Mouse (Mus musculus) right cerebral cortex, adult 18-20 months (tissue): ENCODE data around the gene Olfr452.

ENCODE experiments used
- DNase-seq: peaks from one replicate; pipeline ENCODE4 v3.0.0; 2022; ENCODE audit warnings: mixed read lengths

Olfr452 gene

GRCm38 (mm10) chr6:42784793-42785192, at the start of gene Olfr452:
Gene Olfr452 (plus strand): TSS chr6:42785093.
- DNase-seq, result no peak

DNA sequence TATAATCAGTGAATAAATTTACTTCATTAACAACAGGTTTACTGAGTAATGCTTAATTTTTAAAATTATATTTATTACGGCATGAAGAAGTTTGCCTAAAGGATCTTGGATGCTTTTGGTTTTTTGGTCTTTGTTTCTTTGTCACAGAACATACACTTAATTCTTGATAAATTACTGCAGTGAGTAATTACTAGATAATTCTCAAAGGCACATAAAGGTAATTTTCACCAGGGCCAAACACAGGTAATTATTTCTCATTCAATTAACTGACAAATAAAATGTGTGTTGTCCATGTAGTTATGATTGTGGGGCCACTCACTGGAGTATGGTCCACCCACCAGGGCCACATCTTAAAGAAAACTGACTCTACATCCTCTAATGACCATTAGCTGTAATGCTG, 45.8 kb upstream of the Olfr452 start, which contains the start of gene Olfr453:
Gene Olfr453 (plus strand): TSS at position 301 of the 400 bp plus-strand sequence.
- DNase-seq, result no peak

- DNase-seq, result peak; percentile 24
Measured at GRCm38 (mm10) chr6:42742303-42742702, 42.6 kb upstream of the Olfr452 start.

GRCm38 (mm10) chr6:42747846-42748245, 37.0 kb upstream of the Olfr452 start:
- DNase-seq, result no peak

DNA sequence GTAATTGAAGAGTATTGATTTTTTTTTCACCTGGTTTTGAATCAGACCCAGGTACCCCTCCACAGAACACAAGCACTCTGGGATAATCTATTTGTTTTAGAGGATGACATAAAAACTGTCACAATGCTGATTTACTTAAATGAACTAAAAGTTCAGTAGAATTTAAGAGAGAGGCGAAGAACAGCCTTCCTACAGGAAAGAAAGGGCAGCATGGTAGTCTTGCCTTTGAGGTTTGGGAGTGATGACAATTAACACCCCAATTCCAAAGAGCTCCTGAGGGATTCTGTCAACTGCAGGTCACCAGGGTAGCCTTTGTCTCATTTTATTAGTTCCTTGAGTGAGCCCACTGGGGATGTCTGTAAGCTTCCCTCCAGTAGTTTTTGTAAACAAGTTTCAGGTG, 28.8 kb upstream of the Olfr452 start, which contains the start of gene Olfr38:
Gene Olfr38 (plus strand): TSS at position 301 of the 400 bp plus-strand sequence.
- no peak for DNase-seq

GRCm38 (mm10) chr6:42777066-42777465, 7.8 kb upstream of the Olfr452 start:
- DNase-seq, result no peak

DNA sequence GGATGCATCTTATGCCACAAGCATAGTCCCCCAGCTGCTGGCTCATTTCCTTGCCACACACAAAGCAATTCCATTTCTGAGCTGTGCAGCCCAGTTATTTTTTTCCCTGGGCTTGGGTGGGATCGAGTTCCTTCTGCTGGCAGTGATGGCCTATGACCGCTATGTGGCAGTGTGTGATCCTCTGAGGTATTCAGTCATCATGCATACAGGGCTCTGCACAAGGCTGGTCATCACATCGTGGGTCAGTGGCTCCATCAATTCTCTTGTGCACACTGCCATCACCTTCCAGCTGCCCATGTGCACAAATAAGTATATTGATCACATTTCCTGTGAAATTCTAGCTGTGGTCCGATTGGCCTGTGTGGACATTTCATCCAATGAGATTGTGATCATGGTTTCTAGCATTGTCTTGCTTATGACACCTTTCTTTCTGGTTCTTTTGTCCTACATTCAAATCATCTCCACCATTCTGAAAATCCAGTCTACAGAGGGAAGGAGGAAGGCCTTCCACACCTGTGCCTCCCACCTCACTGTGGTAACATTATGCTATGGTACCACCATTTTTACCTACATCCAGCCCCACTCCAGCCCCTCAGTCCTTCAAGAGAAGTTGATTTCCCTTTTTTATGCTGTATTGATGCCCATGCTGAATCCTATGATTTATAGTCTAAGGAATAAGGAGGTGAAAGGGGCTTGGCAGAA, 5.5 kb downstream of the Olfr452 start:
- no peak for DNase-seq

DNA sequence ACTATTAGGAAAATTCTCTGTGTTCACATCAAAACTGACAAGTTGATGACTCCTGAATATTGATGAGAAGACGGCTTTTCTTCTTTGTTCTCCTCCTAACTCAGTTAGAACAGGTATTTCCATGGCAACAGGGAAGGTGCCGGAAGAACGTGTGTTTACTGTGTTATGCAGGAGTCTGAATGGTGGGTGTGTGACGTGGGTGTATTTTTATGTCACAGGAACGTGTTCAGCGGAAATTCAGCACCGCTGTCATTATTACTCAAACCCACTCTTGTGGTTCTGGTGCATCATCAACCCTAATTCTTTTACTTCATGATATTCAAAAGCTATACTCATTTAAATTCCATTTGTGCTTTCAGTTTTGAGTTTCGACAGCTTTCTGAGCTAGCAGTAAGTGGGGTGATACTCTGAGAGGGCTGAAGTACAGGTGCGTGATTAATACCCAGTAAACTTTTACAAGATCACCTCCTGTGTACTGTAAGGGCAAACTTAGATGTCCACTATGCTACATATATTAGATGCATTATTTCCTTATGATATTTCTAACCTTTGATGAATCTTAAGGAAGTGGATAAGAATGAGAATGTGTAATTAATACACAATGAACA, 6.2 kb downstream of the Olfr452 start:
- DNase-seq, result peak; percentile 35

GRCm38 (mm10) chr6:42794982-42795381, 10.1 kb downstream of the Olfr452 start:
- DNase-seq, result no peak

DNA sequence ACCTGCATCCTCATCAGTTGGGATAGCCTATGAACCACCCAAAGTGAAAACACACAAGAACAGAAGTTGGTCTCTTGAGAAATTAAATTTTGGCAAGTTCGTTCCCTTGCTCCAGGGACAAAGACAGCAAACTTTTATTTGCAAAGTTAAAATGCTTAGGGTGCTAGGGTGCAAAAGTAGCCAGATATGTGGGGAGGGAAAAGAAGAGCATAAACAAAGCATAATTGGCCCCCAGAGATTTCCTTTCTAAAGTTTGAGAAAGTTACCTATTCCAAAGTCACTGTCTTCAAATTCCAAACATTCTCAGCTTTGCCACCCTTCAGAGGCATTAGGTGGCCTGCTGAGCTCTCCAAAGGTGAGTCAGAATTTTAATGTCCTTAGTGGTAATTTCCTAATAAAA, 26.7 kb downstream of the Olfr452 start, which contains the start of gene Olfr450:
Gene Olfr450 (plus strand): TSS at position 301 of the 400 bp plus-strand sequence.
- no peak for DNase-seq

GRCm38 (mm10) chr6:42834084-42834483, 49.2 kb downstream of the Olfr452 start, which contains the start of gene Olfr449:
Gene Olfr449 (plus strand): TSS chr6:42834384.
- no peak for DNase-seq
